Mouse (Mus musculus): ENCODE data around the gene Olfr49.

DNA sequence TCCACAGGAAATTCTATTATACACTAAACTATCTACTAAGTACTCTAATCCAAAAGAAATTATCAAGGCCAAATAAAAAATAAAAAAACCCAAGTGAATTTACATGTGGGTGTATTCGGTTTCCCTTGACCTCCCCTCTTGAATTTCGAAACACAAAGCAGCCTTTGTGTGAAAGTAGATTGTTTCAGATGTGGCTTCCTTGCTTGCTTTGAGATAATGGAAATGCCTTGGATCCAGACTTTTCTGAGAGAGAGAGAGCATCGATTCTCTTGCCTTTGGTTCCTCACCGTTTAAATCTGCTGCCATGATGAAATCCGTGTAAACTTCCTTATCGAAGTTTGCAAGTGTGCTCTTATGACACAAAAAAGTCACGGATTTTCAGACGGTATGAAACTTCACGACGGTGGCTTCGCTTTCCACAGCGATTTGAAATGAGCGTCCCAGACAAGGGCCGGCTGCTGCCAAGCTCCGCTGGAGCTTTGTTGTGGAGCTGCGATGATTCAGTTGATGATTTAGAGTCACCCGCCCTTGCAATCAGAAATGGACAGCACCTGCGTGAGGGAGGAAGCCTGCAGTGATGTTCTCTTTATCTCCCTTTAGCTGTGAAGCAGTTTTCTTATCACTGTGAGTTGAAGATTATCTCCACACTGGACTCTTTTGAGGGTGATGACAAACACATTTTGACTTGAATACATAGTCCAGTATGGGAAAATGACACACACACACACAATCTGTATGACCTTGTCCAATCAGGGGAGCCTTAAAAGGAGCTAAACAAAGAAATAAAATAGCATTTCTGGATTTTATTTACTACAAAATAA, 37.0 kb upstream of the Olfr49 start:
- no peak for TF ChIP-seq GATA1 (IDR thresholded peaks at IDR 0.05; ENCODE audit: low read length)
- no peak for TF ChIP-seq TAL1 (IDR thresholded peaks at IDR 0.05; ENCODE audit: low read length)

Measured in erythroblast, embryonic 14.5 days (primary cell).